Mouse (Mus musculus): ENCODE measurements at regions not wholly inside any gene's neighbourhood (a gene's known extent, or its start where the extent isn't known, plus 50 kb on each side); places are given as distances from the start of the nearest gene placed in this dataset.

DNA sequence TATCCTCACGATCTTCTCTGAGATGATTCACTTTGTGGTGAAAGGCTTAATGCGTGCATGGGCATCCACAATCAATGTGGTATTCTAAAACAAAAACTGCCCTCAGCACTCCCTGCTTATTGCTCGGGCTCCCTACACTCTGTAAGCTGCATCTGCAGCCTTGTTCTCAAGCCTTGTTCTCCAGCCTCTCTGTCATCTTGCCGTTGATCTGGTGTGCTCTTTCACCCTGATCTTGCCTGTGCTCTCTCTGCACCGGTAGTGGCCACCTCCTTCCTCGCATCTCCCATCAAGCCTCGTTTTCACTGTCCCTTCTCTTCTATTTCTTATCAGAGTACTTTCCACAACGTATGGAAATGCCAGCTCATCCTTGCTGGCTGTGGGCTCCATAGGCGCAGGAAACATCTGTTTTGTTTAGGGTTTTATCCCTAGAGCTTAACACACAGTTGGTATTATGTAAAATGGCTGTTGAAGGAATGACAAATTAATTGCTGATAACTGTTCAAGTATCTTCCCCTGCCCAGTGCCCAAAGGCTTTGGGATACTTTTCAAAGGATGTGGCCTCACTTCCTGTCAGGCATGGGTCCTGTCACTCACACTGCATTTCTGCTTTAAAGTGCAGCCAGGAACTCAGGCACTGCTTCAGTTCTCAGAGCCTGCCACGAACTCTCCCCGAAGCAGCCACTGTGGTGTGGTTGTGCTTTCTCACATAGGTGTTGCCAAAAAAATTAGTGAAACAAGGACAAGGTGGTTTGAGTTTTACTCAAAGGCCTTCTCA is 158.9 kb upstream of the Gm12728 start:
- no peak for DNase-seq (ENCODE audit: low read depth in 2 of 2, low spot score in 2 of 2)

DNA sequence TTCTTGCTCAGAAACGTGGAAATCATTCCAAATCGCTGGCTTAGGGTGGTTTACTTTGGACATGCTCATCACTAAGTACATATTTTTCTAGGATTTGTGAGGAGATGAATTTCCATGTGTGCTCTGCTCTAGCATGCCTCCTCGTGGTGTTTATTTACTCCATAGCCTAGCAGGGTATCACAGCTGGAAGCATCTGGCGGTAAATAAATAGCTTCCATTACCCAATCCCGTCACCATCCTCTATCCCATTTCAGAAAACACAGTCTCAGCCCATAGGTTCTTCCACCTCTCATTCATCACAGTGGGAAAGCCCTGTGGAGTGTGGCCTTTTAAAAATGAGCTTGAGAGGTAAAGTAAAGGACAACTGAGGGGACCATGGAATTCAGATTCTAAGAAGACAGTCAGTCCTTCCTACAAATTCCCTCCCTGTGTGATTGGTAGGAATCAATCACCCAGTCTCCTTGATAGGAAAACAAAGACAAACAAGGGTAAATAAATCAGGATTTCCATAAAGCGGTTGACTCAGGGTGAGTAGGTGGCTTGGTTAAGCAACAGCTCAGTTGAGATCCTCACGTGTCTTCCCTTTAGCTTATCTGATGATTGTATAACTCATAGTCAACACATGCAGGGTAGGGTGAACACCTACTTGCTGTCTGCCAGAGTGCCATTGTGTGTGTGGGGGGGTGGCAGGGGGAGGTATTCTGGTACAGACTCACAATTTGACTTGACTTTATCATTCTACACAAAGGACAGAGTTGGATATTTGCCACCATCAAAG is 156.9 kb upstream of the Gm12728 start:
- DNase-seq (ENCODE audit: low read depth in 2 of 2, low spot score in 2 of 2), result no peak

DNA sequence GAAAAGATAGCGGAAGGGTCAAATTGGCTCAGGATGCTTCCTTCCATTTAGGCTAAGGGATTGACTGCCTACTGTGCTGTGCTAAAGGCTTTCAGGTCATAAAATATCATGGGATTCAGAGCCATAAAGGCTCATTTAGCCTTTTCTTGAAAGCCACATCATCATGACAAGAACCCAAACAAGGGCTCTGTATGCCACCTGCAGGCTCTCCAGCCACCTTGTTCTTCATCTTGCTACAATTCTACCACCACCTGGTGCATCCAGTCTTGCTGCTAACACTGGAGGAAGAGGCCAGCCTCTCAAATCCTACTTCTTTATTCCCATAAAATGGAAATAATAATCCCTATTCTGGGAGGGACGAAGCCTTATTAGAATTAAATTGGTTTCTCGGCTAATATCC is 155.9 kb upstream of the Gm12728 start:
- no peak for DNase-seq (ENCODE audit: low read depth in 2 of 2, low spot score in 2 of 2)

DNA sequence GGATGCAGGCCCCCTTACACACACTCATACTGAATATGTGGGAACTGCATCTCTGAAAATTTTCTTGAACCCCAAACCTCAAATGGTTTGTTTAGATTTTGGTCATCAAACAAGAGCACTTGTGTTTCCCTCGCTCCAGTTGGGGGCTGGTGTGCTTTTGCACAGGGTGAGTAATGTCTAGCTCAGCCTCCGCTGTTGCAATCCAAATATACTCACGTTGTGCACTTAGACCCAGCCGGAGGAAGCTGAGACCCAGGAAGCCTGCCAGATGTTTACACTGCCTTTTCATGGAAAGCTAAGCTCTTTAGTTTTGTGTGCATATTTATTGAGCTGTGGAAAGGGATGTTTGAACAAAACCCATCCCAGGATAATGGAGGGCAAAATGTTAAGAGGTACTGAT is 148.9 kb upstream of the Gm12728 start:
- DNase-seq (ENCODE audit: low read depth in 2 of 2, low spot score in 2 of 2), result no peak

DNA sequence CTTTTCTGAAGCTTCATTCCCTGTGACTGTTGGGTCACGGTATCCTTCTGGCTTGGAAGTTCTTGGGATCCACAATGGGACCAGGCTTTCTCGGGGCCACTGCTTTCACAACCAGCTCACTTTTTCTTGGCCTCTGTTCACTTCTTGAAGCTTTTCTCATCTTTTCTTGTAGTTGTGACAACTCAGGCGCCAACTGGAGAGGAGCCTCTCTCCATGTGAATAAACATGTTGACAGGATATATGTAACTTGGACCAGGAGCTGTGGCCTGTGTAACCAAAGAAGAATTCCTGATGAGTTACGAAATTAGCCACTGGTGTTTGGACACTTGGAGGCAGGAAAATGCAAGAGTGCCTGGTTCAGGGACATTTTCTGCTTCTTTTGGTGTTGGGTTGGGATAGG is 148.1 kb upstream of the Gm12728 start:
- DNase-seq (ENCODE audit: low read depth in 2 of 2, low spot score in 2 of 2), result no peak

DNA sequence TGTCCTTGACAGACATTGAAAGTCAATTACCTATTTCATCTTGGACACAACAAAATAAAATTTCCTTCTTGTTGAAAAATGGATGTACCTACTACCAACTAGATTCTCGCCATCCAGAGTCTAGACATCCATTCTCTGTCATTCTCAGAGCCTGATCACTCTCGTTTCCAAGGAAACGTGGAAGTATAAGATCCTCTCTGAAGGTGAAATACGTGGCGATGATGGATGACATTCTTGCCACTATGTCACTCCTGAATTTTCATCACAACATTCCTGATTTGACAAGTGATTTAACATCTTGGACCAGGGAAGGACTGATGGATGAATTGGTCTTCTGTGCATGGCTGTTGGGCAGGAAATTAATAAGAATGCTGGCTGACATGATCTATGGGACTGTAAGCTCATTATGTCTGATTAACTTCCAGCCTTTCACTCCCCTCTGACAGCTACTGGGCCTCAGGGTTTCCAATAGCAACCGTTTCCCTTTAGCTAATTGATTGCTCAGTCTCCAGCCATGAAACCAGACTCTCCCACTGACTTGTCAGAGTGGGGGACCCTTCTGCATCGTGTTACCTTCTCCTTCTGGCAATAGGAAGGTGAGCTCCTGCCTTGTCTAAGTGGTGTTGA is 140.7 kb upstream of the Gm12728 start:
- no peak for DNase-seq (ENCODE audit: low read depth in 2 of 2, low spot score in 2 of 2)

DNA sequence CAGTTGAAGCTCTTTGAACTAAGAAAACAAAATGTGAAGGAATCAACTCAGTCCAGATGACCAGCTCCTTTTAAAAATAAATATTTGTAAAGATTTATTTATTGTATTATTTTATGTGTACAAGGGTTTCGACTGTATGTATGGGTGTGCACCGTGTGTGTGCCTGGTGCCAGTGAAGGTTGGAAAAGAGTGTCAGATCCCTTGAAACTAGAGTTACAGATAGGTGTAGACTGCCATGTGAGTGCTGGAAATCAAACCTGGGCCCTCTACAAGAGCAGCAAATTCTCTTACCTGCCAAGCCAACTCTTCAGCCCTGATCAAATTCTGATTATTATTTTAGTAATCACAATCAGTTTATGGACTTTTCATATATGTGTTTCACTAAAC is 140.2 kb upstream of the Gm12728 start:
- DNase-seq (ENCODE audit: low read depth in 2 of 2, low spot score in 2 of 2), result no peak

DNA sequence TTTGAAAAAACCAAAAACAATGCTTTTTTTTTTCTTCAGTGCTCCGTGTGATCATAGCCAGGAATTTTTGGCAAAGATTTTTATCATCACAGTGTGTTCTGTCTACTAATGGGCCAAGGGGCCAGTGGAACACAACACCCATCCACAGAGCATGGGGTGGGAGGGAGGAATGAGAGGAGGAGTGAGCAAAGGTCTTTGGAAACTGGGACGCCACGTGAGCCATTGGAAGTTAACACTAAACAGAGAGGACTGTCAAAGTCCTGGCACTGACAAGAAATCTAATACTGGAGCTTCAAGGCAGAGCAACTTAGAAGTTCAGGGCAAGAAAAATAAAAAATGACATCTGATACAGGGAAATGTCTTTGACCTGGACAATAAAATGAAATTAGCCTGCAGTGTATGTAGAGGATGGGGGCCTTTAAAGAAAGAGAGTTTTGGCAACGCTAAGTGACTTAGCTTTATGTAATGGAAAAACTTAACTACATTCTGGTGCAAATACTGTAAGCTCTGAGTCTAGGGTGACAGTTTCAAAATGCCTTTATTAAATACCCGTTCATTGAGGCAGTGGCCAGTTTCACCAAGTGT is 133.5 kb upstream of the Gm12728 start:
- DNase-seq (ENCODE audit: low read depth in 2 of 2, low spot score in 2 of 2), result no peak

DNA sequence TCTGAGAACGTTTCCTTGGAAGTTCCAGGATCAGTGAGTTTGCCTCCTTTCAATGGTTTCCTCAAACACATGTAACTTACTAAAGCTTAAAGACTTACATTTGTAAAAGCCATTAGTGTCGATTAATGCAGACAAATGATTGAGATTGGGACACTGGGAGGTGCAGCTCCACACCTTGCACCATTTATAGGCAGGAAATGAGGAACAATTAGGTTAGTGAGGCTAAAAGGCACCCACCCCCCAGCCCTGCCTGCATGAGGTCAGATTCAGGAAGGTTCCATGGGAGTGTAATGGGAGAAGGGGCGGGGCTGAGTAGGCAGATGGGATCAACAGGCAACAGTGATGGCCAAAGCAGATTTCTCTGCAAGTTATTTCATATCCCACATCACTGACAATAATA is 131.1 kb upstream of the Gm12728 start:
- no peak for DNase-seq (ENCODE audit: low read depth in 2 of 2, low spot score in 2 of 2)

DNA sequence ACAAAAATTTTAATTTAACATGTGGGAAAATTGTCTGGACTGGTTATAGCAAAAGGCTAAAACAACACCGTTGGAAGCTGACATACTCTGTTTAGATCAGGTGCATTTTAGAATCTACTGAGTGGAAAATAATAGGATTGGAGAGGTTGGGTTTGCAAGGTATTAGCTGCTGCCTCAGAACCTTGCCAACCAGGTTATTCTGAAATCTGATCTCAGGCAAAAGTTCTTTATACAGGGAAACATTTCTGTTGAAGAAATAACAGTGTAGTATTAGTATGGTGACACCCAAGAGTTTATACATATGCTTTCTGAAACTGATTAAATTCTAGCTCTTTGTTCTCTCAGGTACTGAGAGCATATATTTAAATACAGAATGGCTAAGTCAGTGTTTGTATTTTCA is 113.0 kb upstream of the Gm12728 start:
- no peak for DNase-seq (ENCODE audit: low read depth in 2 of 2, low spot score in 2 of 2)

DNA sequence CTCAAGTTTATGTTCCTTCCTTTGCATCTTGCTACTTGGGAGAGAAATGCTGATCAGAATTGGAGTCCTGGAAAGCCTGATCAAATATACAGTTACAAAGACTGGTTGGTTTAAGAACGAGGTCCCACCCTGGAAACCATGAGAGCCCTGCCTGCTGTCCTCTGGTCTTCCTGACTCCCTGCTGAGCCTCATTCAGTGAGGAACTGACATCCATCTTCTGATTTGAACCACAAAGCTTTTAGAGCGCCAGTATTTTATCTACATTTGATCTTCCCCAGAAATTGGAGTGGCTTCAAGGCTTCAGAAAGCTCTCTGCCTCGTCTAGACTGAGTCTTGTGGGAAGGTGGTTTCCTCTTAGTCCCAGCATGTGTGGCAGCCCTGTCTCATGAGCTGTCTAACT is 99.0 kb upstream of the Gm12728 start:
- no peak for DNase-seq (ENCODE audit: low read depth in 2 of 2, low spot score in 2 of 2)

DNA sequence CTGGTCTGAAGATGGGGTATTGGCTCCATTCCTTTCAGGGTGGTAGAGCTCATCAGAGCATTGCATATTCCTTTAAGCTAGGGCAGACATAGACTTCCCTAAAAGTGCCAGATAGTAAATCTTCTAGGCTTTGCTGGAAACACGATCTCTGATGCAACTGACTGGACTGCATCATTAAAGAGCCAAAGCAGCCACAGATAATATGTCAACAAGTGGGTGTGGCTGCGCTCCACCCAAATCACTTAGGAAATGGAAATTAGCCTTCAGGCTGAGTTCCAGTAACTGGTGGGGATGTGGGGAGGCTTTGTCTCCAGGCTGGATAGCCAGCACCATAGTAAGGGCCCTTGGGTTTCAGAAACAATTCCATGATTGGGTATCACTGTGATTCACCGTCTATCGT is 97.3 kb upstream of the Gm12728 start:
- DNase-seq (ENCODE audit: low read depth in 2 of 2, low spot score in 2 of 2), result no peak

DNA sequence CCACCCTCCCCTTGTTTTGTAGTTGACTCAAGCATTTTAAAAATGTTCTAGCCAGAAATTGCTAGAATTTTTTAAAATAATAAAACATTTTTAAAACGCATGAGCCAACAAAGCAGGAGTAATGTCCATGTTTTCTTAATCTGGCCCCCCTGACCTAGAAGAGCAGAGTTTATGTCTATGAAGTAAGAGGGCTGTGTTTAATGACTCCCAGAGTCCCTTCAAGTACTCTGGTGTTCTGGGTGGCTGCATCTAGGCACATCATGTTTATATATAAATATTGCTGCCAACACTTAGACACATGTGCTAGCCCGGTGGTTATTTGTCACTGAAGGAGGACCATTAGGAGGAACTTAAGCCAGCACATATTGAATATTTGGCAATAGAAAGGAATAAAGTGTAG is 93.8 kb upstream of the Gm12728 start:
- DNase-seq (ENCODE audit: low read depth in 2 of 2, low spot score in 2 of 2), result no peak

DNA sequence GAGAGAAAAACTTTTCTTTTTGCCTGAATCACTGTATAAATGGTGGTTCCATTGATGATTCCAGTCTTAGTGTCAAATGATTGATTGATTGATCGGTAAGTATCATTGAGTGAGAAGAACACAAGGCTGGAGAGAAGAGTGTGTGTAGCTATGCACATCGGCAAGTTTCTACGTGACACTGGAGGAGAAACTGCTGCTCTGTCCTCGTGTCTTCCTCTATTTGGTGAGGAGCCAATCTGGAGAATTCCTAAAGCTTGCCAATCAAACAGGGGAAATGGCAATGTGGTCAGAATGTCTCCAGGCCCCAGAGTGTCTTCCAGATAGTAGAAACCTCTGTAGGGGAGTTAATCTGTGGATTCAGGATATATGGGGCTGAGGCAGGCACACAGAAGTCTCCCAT is 92.5 kb upstream of the Gm12728 start:
- DNase-seq (ENCODE audit: low read depth in 2 of 2, low spot score in 2 of 2), result no peak

DNA sequence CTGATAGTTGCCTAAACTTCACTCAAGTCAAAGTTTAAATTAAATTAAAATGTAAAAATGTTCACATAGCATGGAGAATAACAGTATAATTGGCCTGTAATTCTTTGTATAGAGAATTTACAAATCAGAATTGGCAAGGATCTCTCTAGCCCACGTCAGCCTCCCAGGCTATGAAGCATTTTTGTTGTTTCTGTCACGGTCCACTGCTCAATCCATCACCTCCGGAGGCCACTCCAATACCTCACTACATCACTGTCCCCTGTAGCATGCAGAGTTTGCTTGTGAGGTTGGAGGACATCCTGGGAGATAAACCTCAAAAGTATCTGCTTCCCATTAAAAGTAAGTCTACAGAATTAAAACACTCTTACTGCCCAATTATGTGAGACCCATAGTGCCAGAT is 87.6 kb upstream of the Gm12728 start:
- no peak for DNase-seq (ENCODE audit: low read depth in 2 of 2, low spot score in 2 of 2)

DNA sequence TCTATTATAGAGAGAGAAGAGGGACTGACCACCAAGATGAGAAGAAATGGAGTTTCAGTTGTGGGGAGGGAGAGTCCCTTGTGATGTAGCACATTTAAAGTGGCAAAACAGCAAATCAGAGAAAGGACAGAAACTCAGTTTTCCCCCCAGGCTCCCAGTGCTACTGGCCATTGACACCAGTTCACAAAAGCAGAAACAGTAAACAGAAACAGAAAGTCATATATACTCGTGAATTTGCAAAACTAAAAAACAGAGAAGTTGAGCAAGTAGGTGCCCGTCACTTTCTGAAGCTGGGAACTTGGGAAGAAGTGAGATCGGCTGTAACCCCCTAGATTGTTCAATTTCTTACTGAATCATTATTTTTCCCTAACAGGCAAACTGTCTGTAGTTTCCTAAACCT is 86.3 kb upstream of the Gm12728 start:
- DNase-seq (ENCODE audit: low read depth in 2 of 2, low spot score in 2 of 2), result no peak

DNA sequence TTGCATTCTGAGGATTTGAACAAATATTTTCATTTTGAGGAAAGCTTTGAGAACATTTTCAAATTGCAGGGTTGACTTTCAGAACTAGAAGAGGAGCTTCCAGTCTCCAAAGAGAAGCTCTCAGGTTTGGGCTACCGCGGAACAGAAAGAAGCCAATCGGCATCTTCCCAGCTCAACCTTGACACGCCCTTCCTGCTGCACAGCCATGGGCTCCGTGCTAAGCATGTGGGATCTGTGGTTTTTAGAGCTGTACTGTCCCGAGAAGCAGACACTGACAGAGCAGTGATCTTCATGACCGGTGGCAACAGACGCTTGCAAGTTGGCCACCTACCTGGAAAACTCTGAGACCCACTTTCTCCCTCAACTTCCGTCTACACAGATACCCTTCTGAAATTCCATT is 85.4 kb upstream of the Gm12728 start:
- DNase-seq (ENCODE audit: low read depth in 2 of 2, low spot score in 2 of 2), result no peak

DNA sequence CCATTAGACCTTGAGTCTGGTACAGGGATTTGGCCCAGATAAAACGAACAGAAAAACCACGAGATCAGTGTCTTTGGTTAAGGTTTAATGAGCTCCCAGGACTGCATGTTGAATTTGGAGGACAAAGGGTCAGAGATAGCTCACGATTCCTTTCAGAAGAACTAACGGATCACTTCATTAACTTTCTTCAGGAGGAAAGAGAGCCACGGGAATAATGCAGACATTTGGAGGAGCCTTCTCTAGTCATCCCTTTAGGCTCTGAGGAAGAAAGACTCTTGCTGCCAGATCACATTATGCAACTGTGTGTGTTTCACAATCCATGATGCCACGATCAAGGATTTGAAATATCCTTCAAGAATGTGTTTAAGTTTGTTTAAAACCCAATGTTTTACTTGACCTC is 83.7 kb upstream of the Gm12728 start:
- DNase-seq (ENCODE audit: low read depth in 2 of 2, low spot score in 2 of 2), result no peak

DNA sequence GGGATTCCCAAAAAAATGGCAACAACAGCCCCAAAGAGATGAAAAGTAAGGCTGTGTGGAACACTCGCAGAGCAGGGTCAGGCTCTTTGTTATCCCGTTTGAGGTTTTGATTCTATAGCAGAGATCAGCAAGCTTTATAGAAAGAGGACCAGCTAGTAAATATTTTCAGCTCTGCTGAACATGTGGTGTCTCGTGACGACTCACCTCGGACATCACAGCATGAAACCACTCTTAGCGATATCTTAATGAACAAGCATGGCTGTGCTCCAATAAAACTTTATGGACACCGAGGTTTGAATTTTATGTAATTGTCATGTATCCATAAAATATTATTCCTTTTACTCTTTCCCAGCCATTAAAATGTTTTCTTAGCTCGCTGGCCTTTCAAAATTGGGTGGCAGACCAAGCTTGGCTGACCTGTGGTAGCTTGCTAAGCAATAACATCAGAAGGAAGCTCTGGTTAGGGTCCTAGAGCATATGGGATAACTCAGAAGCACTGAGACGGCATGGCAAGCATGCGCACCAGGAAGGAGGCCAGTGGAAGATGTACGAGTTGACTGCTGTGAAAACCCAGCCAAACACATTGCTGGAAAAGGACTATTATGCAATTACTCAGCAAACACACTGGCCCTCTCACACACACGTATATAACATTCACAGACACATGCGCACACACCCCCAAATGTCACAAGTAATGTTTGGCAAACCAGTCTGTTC is 81.4 kb upstream of the Gm12728 start:
- DNase-seq (ENCODE audit: low read depth in 2 of 2, low spot score in 2 of 2), result no peak

DNA sequence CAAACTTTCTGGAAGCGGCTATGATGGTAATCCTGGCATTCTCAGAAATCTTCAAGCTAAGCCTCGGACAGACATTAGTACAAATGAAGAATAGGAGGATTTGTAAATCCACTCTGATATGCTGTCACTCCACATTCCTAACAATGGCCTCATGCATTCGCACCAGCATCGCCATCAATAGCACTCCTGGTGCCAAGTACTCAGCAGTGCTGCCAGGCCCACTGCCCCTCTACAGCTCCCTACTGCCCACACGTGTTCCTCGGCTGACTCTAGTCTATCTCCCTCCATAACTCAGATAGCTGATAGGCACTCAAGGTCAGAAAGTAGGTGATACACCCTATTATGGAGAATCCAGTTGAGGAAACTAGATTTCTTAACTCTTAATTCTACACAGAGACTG is 75.7 kb upstream of the Gm12728 start:
- no peak for DNase-seq (ENCODE audit: low read depth in 2 of 2, low spot score in 2 of 2)

DNA sequence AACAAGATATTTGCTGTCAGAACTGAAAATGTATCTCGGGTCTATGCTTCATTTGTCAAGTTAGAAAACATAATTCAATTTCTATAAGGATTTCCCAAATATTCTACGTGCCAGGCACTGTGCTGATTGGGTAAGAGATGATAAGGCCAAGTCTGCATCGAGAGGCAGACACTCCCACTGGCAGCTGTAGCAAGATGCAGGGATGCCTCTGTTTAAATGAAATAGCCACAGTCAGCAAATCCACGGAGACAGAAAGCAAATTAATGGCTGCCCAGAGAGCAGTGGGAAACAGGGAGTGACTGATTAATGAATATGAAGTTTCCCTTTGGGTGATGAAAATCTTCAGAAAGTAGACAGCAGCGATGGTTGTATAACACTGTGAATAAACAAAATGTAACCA is 71.6 kb upstream of the Gm12728 start:
- DNase-seq (ENCODE audit: low read depth in 2 of 2, low spot score in 2 of 2), result no peak
